Mouse (Mus musculus): ENCODE measurements around the gene Dgkh.

Gene Dgkh

DNA sequence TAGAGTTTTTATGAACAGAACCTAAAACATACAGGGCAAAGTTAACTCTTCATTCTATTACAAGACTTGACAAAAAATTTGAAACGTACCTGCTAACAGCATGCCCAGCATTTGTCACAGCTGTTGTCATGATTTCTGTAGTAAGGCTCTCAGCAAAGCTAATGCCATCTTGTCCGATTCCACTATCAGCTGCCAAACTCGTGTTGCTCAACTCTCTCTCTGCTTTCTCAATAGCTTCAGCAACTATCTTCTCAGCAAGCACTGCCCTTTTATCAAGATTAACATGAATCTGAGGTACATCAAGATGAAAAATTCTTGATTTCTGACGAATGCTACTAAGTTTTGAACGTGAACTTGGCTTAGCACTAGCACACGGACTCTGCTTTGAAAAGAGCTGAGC lies 222.8 kb downstream of the Dgkh start:
- ChIA-PET CTCF (no interaction called here), POLR2A (no interaction called here)
